Mouse (Mus musculus): Measurements from ENCODE around the gene Pla2g2d. TPM values are rescaled to one million over a fixed set of nuclear protein-coding genes. Genes with fewer than 3 reads are reported as not detected.
"Not testable (repeated sequence)": the region's sequence is repeated elsewhere in the genome, so short reads cannot be mapped to it uniquely, and the experiment has no call there.

Pla2g2d gene
- polyA plus RNA-seq, 1 experiment from 2014 or later, result 0.16 TPM

GRCm38 (mm10) chr4:138806920-138807541 lies 31.5 kb downstream of the Pla2g2d start:
- no peaks in the 10 kb centered on the region for H3K36me3 ChIP-seq (ENCODE audit: control insufficient read depth, insufficient read depth)

DNA sequence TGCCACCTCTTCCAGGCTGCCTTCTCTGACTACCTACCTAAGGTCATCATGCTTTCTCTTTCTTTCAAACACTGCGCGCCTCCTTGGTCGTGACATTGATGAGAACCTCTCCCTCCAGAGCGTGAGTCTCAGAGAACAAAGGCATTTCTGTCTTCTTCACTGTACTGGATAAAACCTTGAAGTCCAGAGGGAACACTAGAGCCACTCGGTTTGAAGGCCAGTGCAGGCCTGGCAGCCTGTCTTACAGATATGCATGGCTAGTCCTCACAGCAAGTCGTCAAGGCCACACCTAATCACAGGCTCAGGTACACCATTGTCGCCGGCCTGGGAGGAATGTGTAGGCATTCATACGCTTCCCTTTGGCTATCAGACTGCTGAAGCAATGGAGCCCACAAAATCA lies 40.6 kb downstream of the Pla2g2d start:
- H3K9me3 ChIP-seq (ENCODE audit: control insufficient read depth, low read length), result no peaks in the 10 kb centered on the region
- 85% methylated on average over 9 of the region's 9 CpGs for WGBS
- ATAC-seq, result no peak

More at GRCm38 (mm10) chr4:138806920-138807541, 31.5 kb downstream of the Pla2g2d start:
- no peak for ATAC-seq
- H3K4me3 ChIP-seq (replicated peaks; ENCODE audit: low read length), result no peak overlapping the region
- no peak overlapping the region for H3K27ac ChIP-seq (ENCODE audit: low read length)
- H3K4me2 ChIP-seq (ENCODE audit: low read length), result no peak overlapping the region
- no peak overlapping the region for H3K9ac ChIP-seq (replicated peaks; ENCODE audit: low read depth, low read length)
- WGBS, result 74% methylated on average over 7 of the region's 7 CpGs
- H3K4me1 ChIP-seq (replicated peaks; ENCODE audit: control insufficient read depth, insufficient read depth, low read length), result peaks cover 6% of the 10 kb centered on the region; the same call in 1 of the 2 replicates
- no peaks in the 10 kb centered on the region for H3K27me3 ChIP-seq (replicated peaks; ENCODE audit: control insufficient read depth, insufficient read depth, low read length)
- H3K9me3 ChIP-seq (ENCODE audit: control insufficient read depth, low read length), result no peaks in the 10 kb centered on the region

GRCm38 (mm10) chr4:138817736-138818135 lies 42.2 kb downstream of the Pla2g2d start:
- no peak for ATAC-seq
- H3K4me3 ChIP-seq (replicated peaks; ENCODE audit: low read length), result no peak overlapping the region
- no peak overlapping the region for H3K9ac ChIP-seq (replicated peaks; ENCODE audit: low read depth, low read length)
- no peaks in the 10 kb centered on the region for H3K27me3 ChIP-seq (replicated peaks; ENCODE audit: control insufficient read depth, insufficient read depth, low read length)
- H3K4me1 ChIP-seq (replicated peaks; ENCODE audit: control insufficient read depth, insufficient read depth, low read length), result no peaks in the 10 kb centered on the region
- H3K9me3 ChIP-seq (ENCODE audit: control insufficient read depth, low read length), result 0 out of 2 replicates have a peak, but pooled peaks cover 2% of the 10 kb centered on the region
- H3K4me2 ChIP-seq (ENCODE audit: low read length), result no peak overlapping the region
- no peak overlapping the region for H3K27ac ChIP-seq (ENCODE audit: low read length)
- no peaks in the 10 kb centered on the region for H3K36me3 ChIP-seq (ENCODE audit: control insufficient read depth, insufficient read depth)
- 83% methylated on average over 6 of the region's 6 CpGs for WGBS

More for the DNA sequence above, 40.6 kb downstream of the Pla2g2d start:
- Histone ChIP-seq H3K27me3 (replicated peaks; ENCODE audit: control insufficient read depth, insufficient read depth, low read length) (no peaks in the 10 kb centered on the region), H3K36me3 (ENCODE audit: control insufficient read depth, insufficient read depth) (no peaks in the 10 kb centered on the region), H3K4me1 (replicated peaks; ENCODE audit: control insufficient read depth, insufficient read depth, low read length) (no peaks in the 10 kb centered on the region), H3K4me3 (replicated peaks; ENCODE audit: low read length) (no peak overlapping the region), H3K4me2 (ENCODE audit: low read length) (no peak overlapping the region), H3K9ac (replicated peaks; ENCODE audit: low read depth, low read length) (no peak overlapping the region), H3K27ac (ENCODE audit: low read length) (no peak overlapping the region)

DNA sequence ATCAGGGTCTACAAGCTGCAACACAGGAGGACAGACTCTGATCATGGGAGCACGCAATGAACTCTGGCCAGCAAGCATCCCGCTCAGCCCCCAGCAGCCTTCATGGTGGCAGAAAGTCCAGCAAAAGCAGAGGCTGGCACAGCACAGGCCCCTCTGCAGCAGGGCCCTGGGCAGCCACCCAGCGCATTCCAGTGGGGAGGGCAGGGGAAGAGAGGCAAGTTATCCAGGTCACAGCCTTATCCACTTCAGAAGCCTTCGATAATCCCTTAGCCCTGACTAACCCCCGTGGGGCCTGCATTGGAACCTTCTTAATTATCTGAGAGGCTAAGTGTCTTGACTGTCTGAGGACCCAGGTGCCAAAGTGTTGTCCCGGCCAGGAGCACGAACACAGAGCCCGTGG lies 43.6 kb downstream of the Pla2g2d start:
- H3K27me3 ChIP-seq (replicated peaks; ENCODE audit: control insufficient read depth, insufficient read depth, low read length), result no peaks in the 10 kb centered on the region
- WGBS, result 25% methylated on average over 8 of the region's 8 CpGs
- no peak overlapping the region for H3K4me2 ChIP-seq (ENCODE audit: low read length)
- H3K4me3 ChIP-seq (replicated peaks; ENCODE audit: low read length), result no peak overlapping the region
- ATAC-seq, result no peak
- 0 out of 2 replicates have a peak, but pooled peaks cover 2% of the 10 kb centered on the region for H3K9me3 ChIP-seq (ENCODE audit: control insufficient read depth, low read length)
- no peak overlapping the region for H3K9ac ChIP-seq (replicated peaks; ENCODE audit: low read depth, low read length)
- H3K36me3 ChIP-seq (ENCODE audit: control insufficient read depth, insufficient read depth), result no peaks in the 10 kb centered on the region
- H3K4me1 ChIP-seq (replicated peaks; ENCODE audit: control insufficient read depth, insufficient read depth, low read length), result no peaks in the 10 kb centered on the region
- H3K27ac ChIP-seq (ENCODE audit: low read length), result no peak overlapping the region

DNA sequence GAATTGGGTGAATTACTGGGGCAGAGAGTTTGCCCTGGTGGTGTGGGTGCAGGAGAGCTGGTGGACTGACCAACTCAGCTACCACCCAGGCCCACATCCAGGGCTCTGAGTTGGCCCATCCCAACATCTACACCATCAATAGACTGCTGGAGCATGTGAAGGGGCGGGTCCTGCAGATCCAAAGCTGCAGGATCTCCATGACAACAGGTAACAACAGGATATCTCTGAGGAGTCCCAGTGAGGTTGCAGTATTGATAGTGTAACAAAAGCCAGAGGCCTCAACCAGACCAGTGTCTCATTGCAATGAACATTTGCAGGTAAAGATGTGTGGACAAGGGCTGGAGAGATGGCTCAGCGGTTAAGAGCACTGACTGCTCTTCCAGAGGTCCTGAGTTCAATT lies 45.5 kb downstream of the Pla2g2d start:
- no peak for ATAC-seq
- H3K4me2 ChIP-seq (ENCODE audit: low read length), result no peak overlapping the region
- H3K36me3 ChIP-seq (ENCODE audit: control insufficient read depth, insufficient read depth), result no peaks in the 10 kb centered on the region
- no peak overlapping the region for H3K4me3 ChIP-seq (replicated peaks; ENCODE audit: low read length)
- no peaks in the 10 kb centered on the region for H3K4me1 ChIP-seq (replicated peaks; ENCODE audit: control insufficient read depth, insufficient read depth, low read length)
- H3K27ac ChIP-seq (ENCODE audit: low read length), result no peak overlapping the region
- 0 out of 2 replicates have a peak, but pooled peaks cover 2% of the 10 kb centered on the region for H3K9me3 ChIP-seq (ENCODE audit: control insufficient read depth, low read length)
- 79% methylated on average over 2 of the region's 2 CpGs for WGBS
- H3K9ac ChIP-seq (replicated peaks; ENCODE audit: low read depth, low read length), result no peak overlapping the region
- no peaks in the 10 kb centered on the region for H3K27me3 ChIP-seq (replicated peaks; ENCODE audit: control insufficient read depth, insufficient read depth, low read length)

DNA sequence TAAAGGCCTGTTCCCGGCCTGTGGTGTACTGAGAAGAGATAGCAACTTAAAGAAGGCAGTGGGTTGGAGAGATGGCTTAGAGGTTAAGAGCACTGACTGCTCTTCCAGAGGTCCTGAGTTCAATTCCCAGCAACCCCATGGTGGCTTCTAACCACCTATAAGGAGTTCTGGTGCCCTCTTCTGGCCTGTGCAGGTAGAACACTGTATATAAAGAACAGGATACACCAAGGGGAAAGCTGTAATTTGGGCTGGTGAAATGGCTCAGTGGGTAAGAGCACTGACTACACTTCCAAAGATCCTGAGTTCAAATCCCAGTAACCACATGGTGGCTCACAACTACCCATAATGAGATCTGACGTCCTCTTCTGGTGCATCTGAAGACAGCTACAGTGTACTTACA lies 48.6 kb downstream of the Pla2g2d start:
- not testable (repeated sequence) for H3K27ac ChIP-seq (ENCODE audit: low read length); H3K9me3 ChIP-seq (ENCODE audit: control insufficient read depth, low read length); H3K36me3 ChIP-seq (ENCODE audit: control insufficient read depth, insufficient read depth); H3K4me2 ChIP-seq (ENCODE audit: low read length); H3K4me1 ChIP-seq (replicated peaks; ENCODE audit: control insufficient read depth, insufficient read depth, low read length); H3K27me3 ChIP-seq (replicated peaks; ENCODE audit: control insufficient read depth, insufficient read depth, low read length); ATAC-seq; H3K4me3 ChIP-seq (replicated peaks; ENCODE audit: low read length); H3K9ac ChIP-seq (replicated peaks; ENCODE audit: low read depth, low read length)
- 75% methylated on average over 2 of the region's 2 CpGs for WGBS

DNA sequence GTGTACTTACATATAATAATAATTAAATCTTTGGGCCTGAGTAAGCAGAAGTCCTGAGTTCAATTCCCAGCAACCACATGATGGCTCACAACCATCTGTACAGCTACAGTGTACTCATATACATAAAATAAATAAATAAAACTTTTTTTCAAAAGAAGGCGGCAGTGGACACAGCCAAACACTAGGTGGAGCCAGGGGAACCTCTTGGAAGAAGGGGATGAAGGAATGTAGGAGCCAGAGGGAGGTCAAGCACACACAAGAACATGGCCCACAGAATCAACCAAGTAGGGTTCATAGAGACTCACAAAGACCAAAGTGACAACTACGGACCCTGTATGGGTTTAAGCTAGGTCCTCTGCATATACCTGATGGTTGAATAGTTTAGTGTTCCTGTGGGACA lies 49.1 kb downstream of the Pla2g2d start:
- H3K27ac ChIP-seq (ENCODE audit: low read length), result no peak overlapping the region
- no peaks in the 10 kb centered on the region for H3K4me1 ChIP-seq (replicated peaks; ENCODE audit: control insufficient read depth, insufficient read depth, low read length)
- H3K27me3 ChIP-seq (replicated peaks; ENCODE audit: control insufficient read depth, insufficient read depth, low read length), result no peaks in the 10 kb centered on the region
- 81% methylated on average over 2 of the region's 2 CpGs for WGBS
- H3K9ac ChIP-seq (replicated peaks; ENCODE audit: low read depth, low read length), result no peak overlapping the region
- H3K4me3 ChIP-seq (replicated peaks; ENCODE audit: low read length), result no peak overlapping the region
- no peak overlapping the region for H3K4me2 ChIP-seq (ENCODE audit: low read length)
- ATAC-seq, result no peak
- H3K36me3 ChIP-seq (ENCODE audit: control insufficient read depth, insufficient read depth), result no peaks in the 10 kb centered on the region
- H3K9me3 ChIP-seq (ENCODE audit: control insufficient read depth, low read length), result 0 out of 2 replicates have a peak, but pooled peaks cover 2% of the 10 kb centered on the region

GRCm38 (mm10) chr4:138825751-138826567 lies 50.4 kb downstream of the Pla2g2d start:
- ATAC-seq, result no peak
- H3K36me3 ChIP-seq (ENCODE audit: control insufficient read depth, insufficient read depth), result no peaks in the 10 kb centered on the region
- no peak overlapping the region for H3K27ac ChIP-seq (ENCODE audit: low read length)
- 76% methylated on average over 18 of the region's 18 CpGs for WGBS
- H3K4me2 ChIP-seq (ENCODE audit: low read length), result no peak overlapping the region
- H3K4me1 ChIP-seq (replicated peaks; ENCODE audit: control insufficient read depth, insufficient read depth, low read length), result no peaks in the 10 kb centered on the region
- H3K9me3 ChIP-seq (ENCODE audit: control insufficient read depth, low read length), result 0 out of 2 replicates have a peak, but pooled peaks cover 2% of the 10 kb centered on the region
- no peaks in the 10 kb centered on the region for H3K27me3 ChIP-seq (replicated peaks; ENCODE audit: control insufficient read depth, insufficient read depth, low read length)
- H3K4me3 ChIP-seq (replicated peaks; ENCODE audit: low read length), result no peak overlapping the region
- no peak overlapping the region for H3K9ac ChIP-seq (replicated peaks; ENCODE audit: low read depth, low read length)

- no peak for ATAC-seq
- no peaks in the 10 kb centered on the region for H3K27me3 ChIP-seq (replicated peaks; ENCODE audit: control insufficient read depth, insufficient read depth, low read length)
- WGBS, result 64% methylated on average over 11 of the region's 11 CpGs
- H3K9ac ChIP-seq (replicated peaks; ENCODE audit: low read depth, low read length), result no peak overlapping the region
- H3K4me1 ChIP-seq (replicated peaks; ENCODE audit: control insufficient read depth, insufficient read depth, low read length), result no peaks in the 10 kb centered on the region
- no peak overlapping the region for H3K4me3 ChIP-seq (replicated peaks; ENCODE audit: low read length)
- H3K36me3 ChIP-seq (ENCODE audit: control insufficient read depth, insufficient read depth), result no peaks in the 10 kb centered on the region
- no peak overlapping the region for H3K27ac ChIP-seq (ENCODE audit: low read length)
- H3K4me2 ChIP-seq (ENCODE audit: low read length), result no peak overlapping the region
- H3K9me3 ChIP-seq (ENCODE audit: control insufficient read depth, low read length), result 0 out of 2 replicates have a peak, but pooled peaks cover 2% of the 10 kb centered on the region
Measured at GRCm38 (mm10) chr4:138827147-138827546, 51.6 kb downstream of the Pla2g2d start.

Data from forebrain, embryonic 16.5 days (tissue).